Comparison of ENCODE assay signal across 25 mouse cellular contexts in genomic region chr2:9795401-9795800, GRCm38 (mm10).
"Had no signal": no experiment of that assay in that cellular context is flagged by ENCODE, and none has a peak within 500 bp of the region (broad histone marks: within the 10 kb centered on the region; RNA-seq: fewer than 3 reads in every experiment).

No protein-coding gene starts in this region.

- H3K4me1 ChIP-seq: heart, embryonic 12.5 days; intestine, embryonic 15.5 days; limb, embryonic 10.5 days; limb, embryonic 12.5 days; liver, embryonic 12.5 days had no signal

- H3K9ac ChIP-seq: heart, embryonic 12.5 days; hindbrain, embryonic 12.5 days; hindbrain, embryonic 14.5 days; intestine, embryonic 15.5 days; limb, embryonic 12.5 days; liver, embryonic 12.5 days; liver, embryonic 14.5 days had no signal

- H3K4me2 ChIP-seq: heart, embryonic 12.5 days; hindbrain, embryonic 12.5 days; hindbrain, embryonic 14.5 days; intestine, embryonic 15.5 days; limb, embryonic 12.5 days; liver, embryonic 12.5 days had no signal

- H3K9me3 ChIP-seq: heart, embryonic 12.5 days; hindbrain, embryonic 10.5 days; hindbrain, embryonic 12.5 days; intestine, embryonic 15.5 days; limb, embryonic 10.5 days; limb, embryonic 12.5 days; liver, embryonic 12.5 days had no signal

- H3K27me3 ChIP-seq: heart, embryonic 12.5 days; hindbrain, embryonic 12.5 days; intestine, embryonic 15.5 days; limb, embryonic 12.5 days; liver, embryonic 12.5 days had no signal

- DNase-seq: gastrocnemius, adult 2 months; gastrocnemius, postnatal 10 days; gastrocnemius, postnatal 25 days; heart, postnatal 10 days; heart, postnatal 4 days; kidney, adult 18-20 months; kidney, adult 8-10 months; kidney, postnatal 10 days; kidney, postnatal 25 days; kidney, postnatal 4 days; liver had no signal

- H3K27ac ChIP-seq: gastrocnemius, adult 2 months; hindbrain, embryonic 10.5 days; hindbrain, embryonic 12.5 days; hindbrain, embryonic 14.5 days; intestine, embryonic 15.5 days; layer of hippocampus, adult 2 months; left cerebral cortex, adult 2 months; limb, embryonic 10.5 days; limb, embryonic 12.5 days; liver, embryonic 12.5 days; liver, embryonic 14.5 days had no signal

- H3K36me3 ChIP-seq: heart, embryonic 12.5 days; hindbrain, embryonic 10.5 days; hindbrain, embryonic 12.5 days; intestine, embryonic 15.5 days; limb, embryonic 10.5 days; limb, embryonic 12.5 days; liver, embryonic 12.5 days had no signal

- ATAC-seq: hindbrain, embryonic 16.5 days; inflammation-experienced regulatory T-cells, adult 6 months; intestine, embryonic 15.5 days; intestine, postnatal 0 days; liver, embryonic 12.5 days had no signal

- H3K4me3 ChIP-seq: gastrocnemius, adult 2 months; heart, embryonic 12.5 days; hindbrain, embryonic 10.5 days; hindbrain, embryonic 12.5 days; intestine, embryonic 15.5 days; layer of hippocampus, adult 2 months; left cerebral cortex, adult 2 months; limb, embryonic 10.5 days; limb, embryonic 12.5 days; liver, embryonic 12.5 days had no signal
